Mouse (Mus musculus) liver, adult (tissue): ENCODE measurements around the gene Amy2a2.
"Not testable (repeated sequence)": the region's sequence is repeated elsewhere in the genome, so short reads cannot be mapped to it uniquely, and the experiment has no call there.

Source experiments
- GATA4 ChIP-seq: IDR thresholded peaks from 2 replicates; pipeline ENCODE4 v1.6.1; 2014; ENCODE audit warnings: mild to moderate bottlenecking, low read length; ENCODE audit not compliant: insufficient replicate concordance

The Amy2a2 gene

DNA sequence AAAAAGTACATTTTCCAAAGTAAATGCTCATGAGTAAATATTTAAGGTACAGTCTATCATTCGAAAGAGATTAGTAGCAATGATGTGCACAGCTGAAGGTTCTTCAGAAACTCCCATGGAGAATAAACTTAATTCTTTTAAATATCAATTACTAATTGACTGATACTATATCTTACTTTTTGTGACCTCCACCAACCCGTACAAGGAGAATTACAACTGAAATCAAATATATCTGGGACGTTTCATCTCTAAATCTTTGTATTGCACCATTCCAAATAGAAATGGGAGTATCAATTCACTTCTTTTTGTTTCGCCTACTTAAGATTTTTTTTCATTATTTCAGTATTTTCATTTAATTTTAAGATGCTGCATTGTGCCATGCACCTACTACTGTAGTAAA, at the start of gene Amy2a2:
Gene Amy2a2 (minus strand): TSS at position 101 of the 400 bp plus-strand sequence.
- not testable (repeated sequence) for TF ChIP-seq GATA4

- not testable (repeated sequence) for TF ChIP-seq GATA4
Observed at GRCm38 (mm10) chr3:113323952-113324351, 32.5 kb downstream of the Amy2a2 start, which contains the start of gene Amy2a3. Gene Amy2a3 (minus strand): TSS chr3:113324052.
